29 mouse cellular contexts compared by ENCODE assay signal in the genomic region with DNA sequence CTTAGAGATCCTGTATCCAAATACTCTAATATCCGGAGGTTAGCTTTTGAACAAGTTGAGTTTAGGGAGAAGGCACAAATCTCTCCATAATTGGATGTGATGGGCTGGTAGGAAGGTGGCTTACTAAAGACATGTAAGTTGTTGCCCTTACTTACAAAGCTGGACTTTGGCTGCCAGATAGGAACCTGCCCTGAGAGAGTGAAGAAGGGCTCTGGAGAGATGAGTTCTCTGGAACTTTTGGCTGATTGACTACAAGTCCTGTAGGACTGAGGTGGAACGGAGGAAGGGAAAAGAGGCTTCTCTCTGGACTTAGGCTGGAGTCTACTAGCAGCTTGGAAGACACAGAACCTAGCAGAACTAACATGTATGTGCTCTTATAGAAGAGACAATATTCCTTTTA. TPM values are rescaled to one million over a fixed set of nuclear protein-coding genes. Genes with fewer than 3 reads are reported as not detected.
DNase-seq lines count a peak whose midpoint lies in the region; TF ChIP-seq lines count a peak whose summit lies in the region.
"Had no signal": no experiment of that assay in that cellular context is flagged by ENCODE, and none has a peak within 500 bp of the region (broad histone marks: within the 10 kb centered on the region; RNA-seq: fewer than 3 reads in every experiment).

No protein-coding gene starts in this region.

- H3K27me3 ChIP-seq in heart, embryonic 10.5 days (ENCODE audit: insufficient read depth, poor library complexity, severe bottlenecking) = no peaks in the 10 kb centered on the region
- H3K27me3 ChIP-seq in E14TG2a.4 (ENCODE audit: insufficient read depth, low read length) = no peaks in the 10 kb centered on the region
- no peaks in the 10 kb centered on the region for H3K27me3 ChIP-seq in ES-Bruce4 (ENCODE audit: control insufficient read depth, insufficient read depth, low read length, poor library complexity, severe bottlenecking)
- no peaks in the 10 kb centered on the region for H3K27me3 ChIP-seq in small intestine, adult 2 months (ENCODE audit: control insufficient read depth, insufficient read depth, low read length)
- H3K27me3 ChIP-seq: embryonic facial prominence, embryonic 13.5 days; embryonic facial prominence, embryonic 15.5 days; forebrain, embryonic 12.5 days had no signal

- intact Hi-C loops in left cerebral cortex, postnatal 4 days (cut with DNase I) = no loop called here

- no peak overlapping the region for H3K9ac ChIP-seq in ES-Bruce4 (ENCODE audit: low read depth, poor library complexity, severe bottlenecking)
- H3K9ac ChIP-seq: embryonic facial prominence, embryonic 13.5 days; embryonic facial prominence, embryonic 15.5 days; forebrain, embryonic 12.5 days had no signal

- H3K27ac ChIP-seq in heart, embryonic 10.5 days = no peak overlapping the region
- H3K27ac ChIP-seq in ES-Bruce4 (ENCODE audit: insufficient read depth, low read length) = peak overlapping the region; percentile 66; the same call in 1 of the 2 replicates
- H3K27ac ChIP-seq in small intestine, adult 2 months (ENCODE audit: insufficient read depth, low read depth, low read length) = peak overlapping the region; percentile 84
- H3K27ac ChIP-seq: embryonic facial prominence, embryonic 13.5 days; embryonic facial prominence, embryonic 15.5 days; forebrain, embryonic 10.5 days; forebrain, embryonic 12.5 days had no signal

- TF ChIP-seq EP300 in ES-Bruce4 (IDR thresholded peaks at IDR 0.05; ENCODE audit: insufficient read depth, low read depth, low read length) = no peak

- WGBS in heart, embryonic 10.5 days = 79% methylated on average over 2 of the region's 2 CpGs
- WGBS in small intestine, adult 2 months = 85% methylated on average over 2 of the region's 2 CpGs

- DNase-seq in heart, embryonic 10.5 days (ENCODE audit: low spot score) = peak; percentile 58
- no peak for DNase-seq in heart, adult 18-20 months
- DNase-seq in MN1 (ENCODE audit: low spot score) = no peak
- no peak for DNase-seq in left cerebral cortex, postnatal 4 days
- DNase-seq: adrenal gland, adult 2 months; adrenal gland, postnatal 10 days; adrenal gland, postnatal 25 days; cerebellum, adult 11 months; cerebellum, adult 18-20 months; cerebellum, adult 8-10 months; cerebellum, adult 9-11 months; cerebellum, postnatal 14 days; cerebellum, postnatal 36 days; embryo, embryonic 11 days had no signal

- H3K4me3 ChIP-seq in heart, embryonic 10.5 days = no peak overlapping the region
- H3K4me3 ChIP-seq in E14TG2a.4 (replicated peaks; ENCODE audit: low read length) = peak overlapping the region; percentile 71
- no peak overlapping the region for H3K4me3 ChIP-seq in ES-Bruce4 (ENCODE audit: low read depth, low read length)
- no peak overlapping the region for H3K4me3 ChIP-seq in small intestine, adult 2 months (ENCODE audit: low read depth, low read length)
- H3K4me3 ChIP-seq: embryonic facial prominence, embryonic 13.5 days; embryonic facial prominence, embryonic 15.5 days; erythroblast, embryonic 14.5 days; forebrain, embryonic 10.5 days; forebrain, embryonic 12.5 days had no signal

- TF ChIP-seq CTCF in E14TG2a.4 (conservative IDR thresholded peaks at IDR 0.05; ENCODE audit: low read length) (no peak), ES-Bruce4 (IDR thresholded peaks at IDR 0.05; ENCODE audit: low read depth, low read length) (no peak)
- no peak for TF ChIP-seq CTCF in small intestine, adult 2 months (IDR thresholded peaks at IDR 0.05; ENCODE audit: extremely low read depth, insufficient read length, insufficient replicate concordance, low read depth, low read length)

- H3K36me3 ChIP-seq in heart, embryonic 10.5 days = no peaks in the 10 kb centered on the region
- H3K36me3 ChIP-seq in E14TG2a.4 (ENCODE audit: insufficient read depth, low read length) (no peaks in the 10 kb centered on the region), ES-Bruce4 (ENCODE audit: control insufficient read depth, insufficient read depth, low read length, poor library complexity, severe bottlenecking) (no peaks in the 10 kb centered on the region)
- no peaks in the 10 kb centered on the region for H3K36me3 ChIP-seq in small intestine, adult 2 months (ENCODE audit: control insufficient read depth, insufficient read depth, low read length)
- H3K36me3 ChIP-seq: embryonic facial prominence, embryonic 13.5 days; embryonic facial prominence, embryonic 15.5 days; forebrain, embryonic 10.5 days; forebrain, embryonic 12.5 days; G1E had no signal

- no peaks in the 10 kb centered on the region for H3K9me3 ChIP-seq in heart, embryonic 10.5 days
- H3K9me3 ChIP-seq in E14TG2a.4 (ENCODE audit: low read length) (no peaks in the 10 kb centered on the region), ES-Bruce4 (replicated peaks; ENCODE audit: control insufficient read depth, insufficient read depth, low read length, poor library complexity, severe bottlenecking) (no peaks in the 10 kb centered on the region)
- H3K9me3 ChIP-seq: embryonic facial prominence, embryonic 15.5 days had no signal

- no peak for TF ChIP-seq POLR2A in ES-Bruce4 (IDR thresholded peaks at IDR 0.05; ENCODE audit: insufficient read depth, low read length)
- TF ChIP-seq POLR2A in small intestine, adult 2 months (IDR thresholded peaks at IDR 0.05; ENCODE audit: low read depth, low read length) = no peak

- H3K4me1 ChIP-seq in heart, embryonic 10.5 days = peaks cover 3% of the 10 kb centered on the region; the same call in 1 of the 2 replicates
- peaks cover 65% of the 10 kb centered on the region for H3K4me1 ChIP-seq in E14TG2a.4 (replicated peaks; ENCODE audit: low read depth, low read length)
- peaks cover 1% of the 10 kb centered on the region for H3K4me1 ChIP-seq in ES-Bruce4 (ENCODE audit: control insufficient read depth, insufficient read depth, low read length)
- H3K4me1 ChIP-seq in small intestine, adult 2 months (ENCODE audit: control insufficient read depth, insufficient read depth, insufficient read length, low read length) = peaks cover 8% of the 10 kb centered on the region
- H3K4me1 ChIP-seq: embryonic facial prominence, embryonic 13.5 days; embryonic facial prominence, embryonic 15.5 days; forebrain, embryonic 12.5 days had no signal

RNA-seq across cellular contexts. Expression of a gene that starts 19.7 kb away (rescaled TPM):
- 0.14 TPM in 1 of 2 replicates, not detected in the other for polyA plus RNA-seq in heart, embryonic 10.5 days (2016; fragmentation: Nextera tagmentation; extraction: Ambion mirVana)
- total RNA-seq in heart, adult 18-20 months (2021) = under 1 TPM in 1 of 2 experiments, not detected in 1; 0.13 TPM
- not detected in 2 replicates for polyA plus RNA-seq in ES-Bruce4 (2011; ENCODE audit: insufficient read depth, insufficient read length, low read depth, missing spikeins)
- not detected in 2 replicates for polyA plus RNA-seq in small intestine, adult 2 months (2012; rRNA removed)
- not detected for total RNA-seq in left cerebral cortex, postnatal 4 days (2021)
- total RNA-seq: adrenal gland, adult 2 months; adrenal gland, postnatal 10 days; adrenal gland, postnatal 25 days; adrenal gland, postnatal 4 days; common myeloid progenitor, adult 5-6 weeks had no signal
- polyA plus RNA-seq: adrenal gland, adult 2 months; C2C12; embryonic facial prominence, embryonic 11.5 days; embryonic facial prominence, embryonic 13.5 days; embryonic facial prominence, embryonic 15.5 days; erythroblast, embryonic 14.5 days; forebrain, embryonic 10.5 days; forebrain, embryonic 14.5 days; forebrain, embryonic 16.5 days; G1E had no signal

RNA-seq across cellular contexts. Expression of a gene that starts 37.0 kb away (rescaled TPM):
- 8.5 and 10.5 TPM in 2 replicates for polyA plus RNA-seq in heart, embryonic 10.5 days (2016; fragmentation: Nextera tagmentation; extraction: Ambion mirVana)
- 10 to 100 TPM; 41.8 to 45.0 TPM for total RNA-seq in heart, adult 18-20 months (2021)
- 24.4 and 27.1 TPM in 2 replicates for polyA plus RNA-seq in ES-Bruce4 (2011; ENCODE audit: insufficient read depth, insufficient read length, low read depth, missing spikeins)
- polyA plus RNA-seq in small intestine, adult 2 months (2012; rRNA removed) = 5.1 and 9.3 TPM in 2 replicates
- 100 to 1,000 TPM in 1 of 2 experiments, 10 to 100 TPM in 1; 89.2 to 101 TPM for total RNA-seq in left cerebral cortex, postnatal 4 days (2021)
